Mouse (Mus musculus): ENCODE data around the gene Hsd17b1. TPM values are rescaled to one million over a fixed set of nuclear protein-coding genes. Genes with fewer than 3 reads are reported as not detected.
A peak's percentile ranks its signal among the peaks of the same experiment; 100 is the strongest.

Hsd17b1 gene
- polyA plus RNA-seq, 1 experiment = 0.88 TPM

- no peaks in the 10 kb centered on the region; the same call in 1 of the 2 replicates for H3K36me3 ChIP-seq (ENCODE audit: control insufficient read depth, insufficient read depth, low read length)
- TF ChIP-seq POLR2A (IDR thresholded peaks at IDR 0.05; ENCODE audit: control insufficient read depth, low read depth, low read length) (no peak), CTCF (IDR thresholded peaks at IDR 0.05; ENCODE audit: control insufficient read depth, insufficient read depth, insufficient replicate concordance, low read depth, low read length) (no peak)
- H3K4me3 ChIP-seq (ENCODE audit: control insufficient read depth, low read depth, low read length) = no peak overlapping the region
- peaks cover 15% of the 10 kb centered on the region for H3K4me1 ChIP-seq (ENCODE audit: control insufficient read depth, insufficient read depth, low read length)
- H3K27me3 ChIP-seq (ENCODE audit: control insufficient read depth, insufficient read depth, low read length) = no peaks in the 10 kb centered on the region
- 0 out of 2 replicates have a peak overlapping the region, but pooled peaks have one; percentile 65 for H3K27ac ChIP-seq (ENCODE audit: control insufficient read depth, insufficient read depth, low read depth, low read length)
These were observed 8.1 kb downstream of the Hsd17b1 start for GRCm38 (mm10) chr11:101086323-101086674.

- Histone ChIP-seq H3K27ac (ENCODE audit: control insufficient read depth, insufficient read depth, low read depth, low read length) (peak within 1 kb of the TSS; percentile 65), H3K27me3 (ENCODE audit: control insufficient read depth, insufficient read depth, low read length) (no peaks in the 10 kb centered on the region), H3K36me3 (ENCODE audit: control insufficient read depth, insufficient read depth, low read length) (no peaks in the 10 kb centered on the region; the same call in 1 of the 2 replicates), H3K4me3 (ENCODE audit: control insufficient read depth, low read depth, low read length) (peak within 1 kb of the TSS; percentile 49), H3K4me1 (ENCODE audit: control insufficient read depth, insufficient read depth, low read length) (peaks cover 15% of the 10 kb centered on the region)
- TF ChIP-seq POLR2A (IDR thresholded peaks at IDR 0.05; ENCODE audit: control insufficient read depth, low read depth, low read length) = peak; percentile 73
- TF ChIP-seq CTCF (IDR thresholded peaks at IDR 0.05; ENCODE audit: control insufficient read depth, insufficient read depth, insufficient replicate concordance, low read depth, low read length) = no peak
These were observed 8.8 kb downstream of the Hsd17b1 start, which contains the start of gene Mlx for GRCm38 (mm10) chr11:101086756-101087681. Gene Mlx, plus strand, starts transcription at chr11:101087277.

- TF ChIP-seq CTCF (IDR thresholded peaks at IDR 0.05; ENCODE audit: control insufficient read depth, insufficient read depth, insufficient replicate concordance, low read depth, low read length) (no peak), POLR2A (IDR thresholded peaks at IDR 0.05; ENCODE audit: control insufficient read depth, low read depth, low read length) (no peak)
- H3K27me3 ChIP-seq (ENCODE audit: control insufficient read depth, insufficient read depth, low read length) = no peaks in the 10 kb centered on the region
- H3K4me3 ChIP-seq (ENCODE audit: control insufficient read depth, low read depth, low read length) = peak overlapping the region; percentile 49
- no peak overlapping the region for H3K27ac ChIP-seq (ENCODE audit: control insufficient read depth, insufficient read depth, low read depth, low read length)
- peaks cover 5% of the 10 kb centered on the region for H3K36me3 ChIP-seq (ENCODE audit: control insufficient read depth, insufficient read depth, low read length)
- H3K4me1 ChIP-seq (ENCODE audit: control insufficient read depth, insufficient read depth, low read length) = peaks cover 15% of the 10 kb centered on the region
These were observed 9.5 kb downstream of the Hsd17b1 start for GRCm38 (mm10) chr11:101087682-101088055.

- Histone ChIP-seq H3K4me1 (ENCODE audit: control insufficient read depth, insufficient read depth, low read length) (peaks cover 8% of the 10 kb centered on the region), H3K27ac (ENCODE audit: control insufficient read depth, insufficient read depth, low read depth, low read length) (no peak overlapping the region), H3K4me3 (ENCODE audit: control insufficient read depth, low read depth, low read length) (no peak overlapping the region), H3K27me3 (ENCODE audit: control insufficient read depth, insufficient read depth, low read length) (no peaks in the 10 kb centered on the region), H3K36me3 (ENCODE audit: control insufficient read depth, insufficient read depth, low read length) (peaks cover 9% of the 10 kb centered on the region)
- no peak for TF ChIP-seq POLR2A (IDR thresholded peaks at IDR 0.05; ENCODE audit: control insufficient read depth, low read depth, low read length)
- no peak for TF ChIP-seq CTCF (IDR thresholded peaks at IDR 0.05; ENCODE audit: control insufficient read depth, insufficient read depth, insufficient replicate concordance, low read depth, low read length)
These were observed 11.7 kb downstream of the Hsd17b1 start for GRCm38 (mm10) chr11:101089931-101090330.

GRCm38 (mm10) chr11:101094930-101095313 is 16.7 kb downstream of the Hsd17b1 start:
- no peaks in the 10 kb centered on the region for H3K27me3 ChIP-seq (ENCODE audit: control insufficient read depth, insufficient read depth, low read length)
- H3K4me1 ChIP-seq (ENCODE audit: control insufficient read depth, insufficient read depth, low read length) = no peaks in the 10 kb centered on the region; the same call in none of the 2 replicates
- H3K36me3 ChIP-seq (ENCODE audit: control insufficient read depth, insufficient read depth, low read length) = peaks cover 9% of the 10 kb centered on the region
- no peak for TF ChIP-seq CTCF (IDR thresholded peaks at IDR 0.05; ENCODE audit: control insufficient read depth, insufficient read depth, insufficient replicate concordance, low read depth, low read length)
- peak overlapping the region; percentile 69 for H3K27ac ChIP-seq (ENCODE audit: control insufficient read depth, insufficient read depth, low read depth, low read length)
- H3K4me3 ChIP-seq (ENCODE audit: control insufficient read depth, low read depth, low read length) = peak overlapping the region; percentile 97

GRCm38 (mm10) chr11:101095314-101096024 is 17.3 kb downstream of the Hsd17b1 start, which contains the start of gene Psmc3ip:
Gene Psmc3ip, minus strand, starts transcription at chr11:101095436.
- peak; percentile 85 for TF ChIP-seq POLR2A (IDR thresholded peaks at IDR 0.05; ENCODE audit: control insufficient read depth, low read depth, low read length)
- peak; percentile 67; the same call in 1 of the 2 replicates for TF ChIP-seq CTCF (IDR thresholded peaks at IDR 0.05; ENCODE audit: control insufficient read depth, insufficient read depth, insufficient replicate concordance, low read depth, low read length)

GRCm38 (mm10) chr11:101098231-101098630 is 20.0 kb downstream of the Hsd17b1 start:
- H3K27me3 ChIP-seq (ENCODE audit: control insufficient read depth, insufficient read depth, low read length) = no peaks in the 10 kb centered on the region
- H3K4me1 ChIP-seq (ENCODE audit: control insufficient read depth, insufficient read depth, low read length) = no peaks in the 10 kb centered on the region; the same call in none of the 2 replicates
- no peak overlapping the region for H3K27ac ChIP-seq (ENCODE audit: control insufficient read depth, insufficient read depth, low read depth, low read length)
- TF ChIP-seq POLR2A (IDR thresholded peaks at IDR 0.05; ENCODE audit: control insufficient read depth, low read depth, low read length) = no peak
- TF ChIP-seq CTCF (IDR thresholded peaks at IDR 0.05; ENCODE audit: control insufficient read depth, insufficient read depth, insufficient replicate concordance, low read depth, low read length) = no peak
- H3K36me3 ChIP-seq (ENCODE audit: control insufficient read depth, insufficient read depth, low read length) = peaks cover 5% of the 10 kb centered on the region
- no peak overlapping the region for H3K4me3 ChIP-seq (ENCODE audit: control insufficient read depth, low read depth, low read length)

More at GRCm38 (mm10) chr11:101095314-101096024, 17.3 kb downstream of the Hsd17b1 start, which contains the start of gene Psmc3ip:
- no peaks in the 10 kb centered on the region; the same call in none of the 2 replicates for H3K4me1 ChIP-seq (ENCODE audit: control insufficient read depth, insufficient read depth, low read length)
- no peaks in the 10 kb centered on the region for H3K27me3 ChIP-seq (ENCODE audit: control insufficient read depth, insufficient read depth, low read length)
- peak within 1 kb of the TSS; percentile 94 for H3K27ac ChIP-seq (ENCODE audit: control insufficient read depth, insufficient read depth, low read depth, low read length)
- H3K36me3 ChIP-seq (ENCODE audit: control insufficient read depth, insufficient read depth, low read length) = peaks cover 9% of the 10 kb centered on the region
- peak within 1 kb of the TSS; percentile 97 for H3K4me3 ChIP-seq (ENCODE audit: control insufficient read depth, low read depth, low read length)
